Mouse (Mus musculus): ENCODE results near the gene Bid. TPM values are rescaled to one million over a fixed set of nuclear protein-coding genes. Genes with fewer than 3 reads are reported as not detected.

The Bid gene
- polyA plus RNA-seq, 1 experiment from 2014 or later: 16.7 TPM

GRCm38 (mm10) chr6:120901776-120902645 lies 14.6 kb downstream of the Bid start:
- H3K4me3 ChIP-seq (replicated peaks): no peak overlapping the region
- no peaks in the 10 kb centered on the region for H3K36me3 ChIP-seq
- WGBS: 77% methylated on average over 14 of the region's 14 CpGs
- no peaks in the 10 kb centered on the region for H3K9me3 ChIP-seq (replicated peaks)
- H3K27me3 ChIP-seq: no peaks in the 10 kb centered on the region
- no peaks in the 10 kb centered on the region for H3K4me1 ChIP-seq
- H3K4me2 ChIP-seq (replicated peaks): no peak overlapping the region
- H3K27ac ChIP-seq (replicated peaks): no peak overlapping the region
- H3K9ac ChIP-seq: no peak overlapping the region
- ATAC-seq (ENCODE audit: insufficient number of reproducible peaks, low FRiP score, low TSS enrichment, low read depth): no peak

- 73% methylated on average over 6 of the region's 6 CpGs for WGBS
Observed at GRCm38 (mm10) chr6:120898188-120898833, 18.3 kb downstream of the Bid start.

GRCm38 (mm10) chr6:120894524-120894923 lies 22.1 kb downstream of the Bid start:
- Histone ChIP-seq H3K9ac (no peak overlapping the region), H3K9me3 (replicated peaks) (no peaks in the 10 kb centered on the region), H3K4me2 (replicated peaks) (no peak overlapping the region), H3K27me3 (no peaks in the 10 kb centered on the region), H3K4me1 (no peaks in the 10 kb centered on the region), H3K36me3 (peaks cover 33% of the 10 kb centered on the region), H3K4me3 (replicated peaks) (no peak overlapping the region), H3K27ac (replicated peaks) (no peak overlapping the region)
- WGBS: 83% methylated on average over 9 of the region's 9 CpGs
- no peak for ATAC-seq (ENCODE audit: insufficient number of reproducible peaks, low FRiP score, low TSS enrichment, low read depth)

More at GRCm38 (mm10) chr6:120898188-120898833, 18.3 kb downstream of the Bid start:
- no peak overlapping the region for H3K27ac ChIP-seq (replicated peaks)
- H3K27me3 ChIP-seq: no peaks in the 10 kb centered on the region
- H3K4me3 ChIP-seq (replicated peaks): no peak overlapping the region
- H3K36me3 ChIP-seq: peaks cover 15% of the 10 kb centered on the region
- H3K9me3 ChIP-seq (replicated peaks): no peaks in the 10 kb centered on the region
- ATAC-seq (ENCODE audit: insufficient number of reproducible peaks, low FRiP score, low TSS enrichment, low read depth): no peak
- no peak overlapping the region for H3K4me2 ChIP-seq (replicated peaks)
- H3K4me1 ChIP-seq: no peaks in the 10 kb centered on the region
- no peak overlapping the region for H3K9ac ChIP-seq

- Histone ChIP-seq H3K27ac (replicated peaks) (no peak overlapping the region), H3K4me1 (no peaks in the 10 kb centered on the region), H3K27me3 (no peaks in the 10 kb centered on the region), H3K4me2 (replicated peaks) (no peak overlapping the region), H3K9ac (no peak overlapping the region), H3K36me3 (peaks cover 38% of the 10 kb centered on the region), H3K4me3 (replicated peaks) (no peak overlapping the region), H3K9me3 (replicated peaks) (no peaks in the 10 kb centered on the region)
- WGBS: 93% methylated on average over 9 of the region's 9 CpGs
- no peak for ATAC-seq (ENCODE audit: insufficient number of reproducible peaks, low FRiP score, low TSS enrichment, low read depth)
Observed at GRCm38 (mm10) chr6:120894089-120894488, 22.6 kb downstream of the Bid start.

DNA sequence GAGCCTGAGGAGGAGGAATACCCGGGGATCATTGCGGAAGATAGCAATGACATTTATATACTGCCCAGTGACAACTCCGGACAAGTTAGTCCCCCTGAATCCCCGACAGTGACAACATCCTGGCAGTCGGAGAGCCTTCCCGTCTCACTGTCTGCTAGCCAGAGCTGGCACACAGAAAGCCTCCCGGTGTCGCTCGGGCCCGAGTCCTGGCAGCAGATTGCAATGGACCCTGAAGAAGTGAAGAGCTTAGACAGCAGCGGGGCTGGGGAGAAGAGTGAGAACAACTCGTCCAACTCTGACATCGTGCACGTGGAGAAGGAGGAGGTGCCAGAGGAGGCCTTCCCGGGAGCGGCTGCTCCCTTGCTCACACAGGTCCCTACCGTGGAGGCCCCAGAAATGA lies 30.0 kb downstream of the Bid start:
- no peak overlapping the region for H3K27ac ChIP-seq (replicated peaks)
- no peak overlapping the region for H3K9ac ChIP-seq
- no peaks in the 10 kb centered on the region for H3K9me3 ChIP-seq (replicated peaks)
- no peaks in the 10 kb centered on the region for H3K27me3 ChIP-seq
- ATAC-seq (ENCODE audit: insufficient number of reproducible peaks, low FRiP score, low TSS enrichment, low read depth): no peak
- WGBS: 92% methylated on average over 17 of the region's 17 CpGs
- H3K4me2 ChIP-seq (replicated peaks): no peak overlapping the region
- no peak overlapping the region for H3K4me3 ChIP-seq (replicated peaks)
- no peaks in the 10 kb centered on the region for H3K4me1 ChIP-seq
- peaks cover 78% of the 10 kb centered on the region for H3K36me3 ChIP-seq

DNA sequence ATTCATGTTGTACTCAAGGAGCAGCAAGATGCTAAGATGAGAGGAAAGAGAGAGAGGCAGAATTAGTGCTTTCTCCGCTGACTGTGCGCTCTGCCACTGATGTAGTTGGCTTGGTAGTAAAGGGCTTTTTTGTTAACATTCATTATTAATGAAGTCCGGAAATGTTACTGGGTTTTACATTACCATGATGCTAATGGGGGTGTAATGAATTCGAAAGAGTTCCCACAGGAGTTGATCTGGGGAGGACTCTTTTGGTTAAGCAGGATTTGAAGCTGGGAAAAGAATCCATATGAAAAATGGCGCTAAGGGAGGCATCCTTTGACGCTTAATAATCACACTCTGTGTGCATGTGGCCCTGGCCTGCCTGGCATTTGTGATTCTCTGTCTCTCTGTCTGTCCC lies 32.2 kb downstream of the Bid start:
- no peaks in the 10 kb centered on the region for H3K9me3 ChIP-seq (replicated peaks)
- H3K4me2 ChIP-seq (replicated peaks): no peak overlapping the region
- H3K4me1 ChIP-seq: no peaks in the 10 kb centered on the region
- WGBS: 85% methylated on average over 6 of the region's 6 CpGs
- H3K36me3 ChIP-seq: peaks cover 73% of the 10 kb centered on the region
- H3K9ac ChIP-seq: no peak overlapping the region
- no peaks in the 10 kb centered on the region for H3K27me3 ChIP-seq
- no peak for ATAC-seq (ENCODE audit: insufficient number of reproducible peaks, low FRiP score, low TSS enrichment, low read depth)
- H3K27ac ChIP-seq (replicated peaks): no peak overlapping the region
- no peak overlapping the region for H3K4me3 ChIP-seq (replicated peaks)

DNA sequence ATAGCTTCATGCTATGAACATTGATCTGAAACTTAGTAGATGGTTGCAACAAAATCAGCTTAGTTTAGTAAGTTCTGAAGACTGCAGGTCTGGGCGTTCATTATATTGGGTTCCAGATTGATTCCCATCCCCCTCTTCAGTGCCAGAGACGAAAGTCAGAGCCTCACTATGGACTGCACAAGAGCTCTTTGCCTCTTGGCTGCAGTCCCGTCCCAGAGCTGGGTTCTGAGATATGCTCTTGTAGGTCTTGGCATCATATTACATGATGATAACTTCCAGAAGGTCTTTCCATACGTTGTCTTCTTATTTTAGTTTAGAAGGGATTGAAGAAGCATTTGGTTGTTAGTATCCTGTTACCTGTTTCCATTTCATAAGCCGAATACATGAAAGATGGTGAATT lies 37.6 kb downstream of the Bid start:
- peaks cover 55% of the 10 kb centered on the region for H3K36me3 ChIP-seq
- ATAC-seq (ENCODE audit: insufficient number of reproducible peaks, low FRiP score, low TSS enrichment, low read depth): no peak
- 58% methylated on average over 5 of the region's 5 CpGs for WGBS
- H3K9me3 ChIP-seq (replicated peaks): no peaks in the 10 kb centered on the region
- no peaks in the 10 kb centered on the region for H3K27me3 ChIP-seq
- no peak overlapping the region for H3K27ac ChIP-seq (replicated peaks)
- no peak overlapping the region for H3K4me2 ChIP-seq (replicated peaks)
- H3K4me3 ChIP-seq (replicated peaks): no peak overlapping the region
- no peaks in the 10 kb centered on the region for H3K4me1 ChIP-seq
- no peak overlapping the region for H3K9ac ChIP-seq

DNA sequence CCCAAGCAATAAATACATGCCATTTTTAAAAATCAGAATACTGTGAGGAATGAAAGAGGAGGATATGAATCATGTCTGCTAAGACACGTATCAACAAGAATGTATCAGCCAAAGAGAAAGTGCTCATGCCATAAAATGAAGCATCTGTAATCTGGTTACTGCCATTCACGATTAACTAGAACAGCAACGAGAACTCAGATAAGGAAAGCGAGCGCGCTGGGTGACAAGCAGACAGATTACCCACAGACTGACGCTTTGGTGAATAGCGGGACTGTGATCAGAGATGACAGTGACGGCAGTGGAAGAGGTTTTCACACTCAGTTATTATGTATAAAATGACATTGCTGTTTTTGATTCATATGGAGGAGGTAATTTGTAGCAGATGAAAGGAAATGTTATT lies 42.8 kb downstream of the Bid start:
- no peak overlapping the region for H3K4me2 ChIP-seq (replicated peaks)
- WGBS: 58% methylated on average over 9 of the region's 9 CpGs
- no peak overlapping the region for H3K9ac ChIP-seq
- H3K36me3 ChIP-seq: peaks cover 24% of the 10 kb centered on the region
- H3K4me3 ChIP-seq (replicated peaks): no peak overlapping the region
- no peaks in the 10 kb centered on the region for H3K9me3 ChIP-seq (replicated peaks)
- H3K27me3 ChIP-seq: no peaks in the 10 kb centered on the region
- H3K27ac ChIP-seq (replicated peaks): no peak overlapping the region
- H3K4me1 ChIP-seq: no peaks in the 10 kb centered on the region
- no peak for ATAC-seq (ENCODE audit: insufficient number of reproducible peaks, low FRiP score, low TSS enrichment, low read depth)

DNA sequence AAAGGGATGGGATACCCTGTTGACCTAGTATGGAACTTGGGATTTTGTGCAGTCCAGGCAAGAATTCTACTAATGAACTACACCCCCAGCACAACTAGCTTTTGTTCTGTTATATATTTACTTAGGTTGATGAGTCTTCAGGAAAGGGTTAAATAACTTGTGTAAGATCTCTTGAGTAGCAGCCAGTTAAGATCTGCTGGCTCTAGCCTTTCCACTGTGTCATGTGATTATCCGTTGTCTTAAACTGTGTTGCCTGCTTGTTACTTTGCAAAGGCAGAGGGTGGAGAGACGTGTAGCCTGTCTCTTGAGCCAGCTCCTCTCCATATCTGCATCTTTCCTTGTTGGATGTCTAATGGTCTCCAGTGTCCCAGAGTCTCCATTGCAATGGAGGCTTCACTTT lies 45.4 kb downstream of the Bid start:
- H3K27ac ChIP-seq (replicated peaks): no peak overlapping the region
- H3K36me3 ChIP-seq: peaks cover 16% of the 10 kb centered on the region
- H3K9ac ChIP-seq: no peak overlapping the region
- H3K27me3 ChIP-seq: no peaks in the 10 kb centered on the region
- H3K4me1 ChIP-seq: no peaks in the 10 kb centered on the region
- no peak overlapping the region for H3K4me2 ChIP-seq (replicated peaks)
- H3K4me3 ChIP-seq (replicated peaks): no peak overlapping the region
- WGBS: 66% methylated on average over 2 of the region's 2 CpGs
- H3K9me3 ChIP-seq (replicated peaks): no peaks in the 10 kb centered on the region
- ATAC-seq (ENCODE audit: insufficient number of reproducible peaks, low FRiP score, low TSS enrichment, low read depth): no peak

GRCm38 (mm10) chr6:120868824-120869223 lies 47.8 kb downstream of the Bid start:
- H3K4me2 ChIP-seq (replicated peaks): no peak overlapping the region
- H3K9ac ChIP-seq: no peak overlapping the region
- no peaks in the 10 kb centered on the region for H3K9me3 ChIP-seq (replicated peaks)
- no peak overlapping the region for H3K4me3 ChIP-seq (replicated peaks)
- H3K4me1 ChIP-seq: no peaks in the 10 kb centered on the region
- no peak for ATAC-seq (ENCODE audit: insufficient number of reproducible peaks, low FRiP score, low TSS enrichment, low read depth)
- no peak overlapping the region for H3K27ac ChIP-seq (replicated peaks)
- H3K27me3 ChIP-seq: no peaks in the 10 kb centered on the region
- 36% methylated on average over 1 of the region's 1 CpGs for WGBS
- H3K36me3 ChIP-seq: peaks cover 19% of the 10 kb centered on the region

- no peak overlapping the region for H3K27ac ChIP-seq (replicated peaks)
- no peak for ATAC-seq (ENCODE audit: insufficient number of reproducible peaks, low FRiP score, low TSS enrichment, low read depth)
- 78% methylated on average over 9 of the region's 9 CpGs for WGBS
Observed at GRCm38 (mm10) chr6:120866051-120866814, 50.4 kb downstream of the Bid start.

More at GRCm38 (mm10) chr6:120866051-120866814, 50.4 kb downstream of the Bid start:
- Histone ChIP-seq H3K9me3 (replicated peaks) (no peaks in the 10 kb centered on the region), H3K4me1 (no peaks in the 10 kb centered on the region), H3K36me3 (peaks cover 23% of the 10 kb centered on the region), H3K4me2 (replicated peaks) (no peak overlapping the region), H3K4me3 (replicated peaks) (no peak overlapping the region), H3K9ac (no peak overlapping the region), H3K27me3 (no peaks in the 10 kb centered on the region)
